Mouse (Mus musculus): ENCODE measurements around the gene Prdm1.

DNA sequence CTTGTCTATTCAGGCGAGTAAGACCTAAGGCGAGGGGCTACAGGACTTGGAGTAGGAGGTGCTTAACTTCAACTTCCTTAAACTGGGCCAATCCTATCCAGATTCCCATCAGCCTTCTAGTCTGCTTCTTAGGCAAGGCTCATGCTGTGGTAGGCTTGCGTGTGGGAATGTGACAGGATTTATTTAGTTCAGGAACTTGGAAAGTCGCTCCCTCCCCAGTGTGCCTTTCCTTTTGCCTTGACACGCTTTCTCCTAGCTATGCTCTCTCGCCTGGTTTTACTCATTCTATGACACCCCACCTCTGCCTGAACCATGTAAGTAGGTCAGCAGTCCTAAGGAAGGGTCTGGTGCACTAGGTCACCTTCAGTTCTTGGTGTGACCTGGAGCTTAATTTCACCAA is 9.8 kb upstream of the Prdm1 start:
- TF ChIP-seq CTCF (conservative IDR thresholded peaks at IDR 0.05 in 1 of 2, IDR thresholded peaks at IDR 0.05 in 1 of 2; ENCODE audit: low read depth in 2 of 2, low read length in 2 of 2) = no peak
- no peak for TF ChIP-seq EP300 (IDR thresholded peaks at IDR 0.05; ENCODE audit: low read length)
- TF ChIP-seq POLR2A (IDR thresholded peaks at IDR 0.05; ENCODE audit: low read depth, low read length) = no peak
- TF ChIP-seq MAFK (IDR thresholded peaks at IDR 0.05; ENCODE audit: insufficient replicate concordance, low read length) = no peak
- no peak for TF ChIP-seq POLR2AphosphoS2 (IDR thresholded peaks at IDR 0.05; ENCODE audit: low read depth, low read length)
- no peak for TF ChIP-seq HCFC1 (IDR thresholded peaks at IDR 0.05; ENCODE audit: low read depth, low read length)
- TF ChIP-seq MAX (IDR thresholded peaks at IDR 0.05; ENCODE audit: low read length) = no peak
- TF ChIP-seq RAD21 (IDR thresholded peaks at IDR 0.05; ENCODE audit: low read depth, low read length) = no peak
- no peak for TF ChIP-seq CHD1 (IDR thresholded peaks at IDR 0.05; ENCODE audit: low read depth, low read length)
- TF ChIP-seq MEF2A (IDR thresholded peaks at IDR 0.05; ENCODE audit: borderline replicate concordance, low read depth, low read length) = no peak
- TF ChIP-seq TCF12 (IDR thresholded peaks at IDR 0.05; ENCODE audit: low read depth, low read length) = no peak
- TF ChIP-seq UBTF (IDR thresholded peaks at IDR 0.05; ENCODE audit: low read depth, low read length) = no peak
